Mouse (Mus musculus) erythroblast, embryonic 14.5 days (primary cell): ENCODE results near the gene Alg2.

Source experiments
- GATA1 ChIP-seq: IDR thresholded peaks from 2 replicates; pipeline ENCODE4 v1.6.1; 2012; ENCODE audit warnings: low read length, inconsistent platforms, mixed read lengths
- TAL1 ChIP-seq: IDR thresholded peaks from 3 replicates; pipeline ENCODE4 v1.6.1; 2012; ENCODE audit warnings: low read length, inconsistent platforms, mixed read lengths

DNA sequence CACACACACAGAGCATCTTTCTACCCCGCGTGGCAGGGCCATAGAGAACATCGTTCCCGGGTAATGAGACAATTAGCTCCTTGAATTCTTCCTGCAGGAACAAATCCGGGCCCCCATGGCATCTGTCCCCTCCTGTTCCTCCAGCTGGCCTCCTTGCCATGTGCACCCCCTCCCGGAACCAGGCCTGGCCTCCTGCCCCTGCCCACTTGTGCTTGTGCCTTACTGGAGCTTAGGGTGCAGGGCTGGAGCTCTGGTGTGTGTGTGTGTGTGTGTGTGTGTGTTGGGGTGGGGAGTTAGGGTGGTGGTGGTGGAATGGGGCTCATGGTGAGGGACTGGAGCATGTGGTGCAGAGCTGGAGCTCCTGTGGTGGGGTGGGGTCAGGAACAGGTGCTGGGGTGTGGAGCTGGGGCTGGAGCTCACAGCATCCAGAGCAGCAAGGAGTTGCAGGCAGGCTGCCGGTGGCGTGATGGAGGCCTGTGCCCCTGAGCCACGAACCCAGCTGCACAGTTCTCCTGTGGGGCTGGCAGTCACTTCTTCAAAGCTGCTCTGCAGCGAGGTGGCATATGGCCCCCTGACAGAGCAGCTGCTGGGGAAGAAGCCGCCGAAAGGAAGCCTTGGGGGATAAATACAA, 44.5 kb upstream of the Alg2 start:
- no peak for TF ChIP-seq TAL1
- TF ChIP-seq GATA1: no peak
